Mouse (Mus musculus): ENCODE data around the gene Cd6. TPM values are rescaled to one million over a fixed set of nuclear protein-coding genes. Genes with fewer than 3 reads are reported as not detected.
A peak's percentile ranks its signal among the peaks of the same experiment; 100 is the strongest.

The Cd6 gene
- total RNA-seq, 4 experiments from 2014 or later = 0.37 TPM; not detected in 3

- DNase-seq (ENCODE audit: low spot score) = no peak
Observed at GRCm38 (mm10) chr19:10839010-10839892, 9.4 kb upstream of the Cd6 start, which contains the start of gene Slc15a3. Gene Slc15a3, plus strand, starts transcription at chr19:10839727.

- DNase-seq (ENCODE audit: low spot score) = no peak
Observed at GRCm38 (mm10) chr19:10835671-10836070, 5.8 kb upstream of the Cd6 start.

GRCm38 (mm10) chr19:10833611-10834010 is 3.8 kb upstream of the Cd6 start:
- DNase-seq (ENCODE audit: low spot score) = no peak

- DNase-seq (ENCODE audit: low spot score) = no peak
Observed at GRCm38 (mm10) chr19:10832030-10832429, 2.2 kb upstream of the Cd6 start.

- peak; percentile 63 for DNase-seq (ENCODE audit: low spot score)
Observed at GRCm38 (mm10) chr19:10831424-10831823, 1.6 kb upstream of the Cd6 start.

GRCm38 (mm10) chr19:10828321-10828720 is 1.5 kb downstream of the Cd6 start:
- no peak for DNase-seq (ENCODE audit: low spot score)

GRCm38 (mm10) chr19:10824061-10824460 is 5.8 kb downstream of the Cd6 start:
- no peak for DNase-seq (ENCODE audit: low spot score)

GRCm38 (mm10) chr19:10822534-10822933 is 7.3 kb downstream of the Cd6 start:
- DNase-seq (ENCODE audit: low spot score) = no peak

- DNase-seq (ENCODE audit: low spot score) = no peak
Observed at GRCm38 (mm10) chr19:10821319-10821718, 8.5 kb downstream of the Cd6 start.

- no peak for DNase-seq (ENCODE audit: low spot score)
Observed at GRCm38 (mm10) chr19:10818217-10818946, 11.5 kb downstream of the Cd6 start.

GRCm38 (mm10) chr19:10816462-10816861 is 13.4 kb downstream of the Cd6 start:
- no peak for DNase-seq (ENCODE audit: low spot score)

- no peak for DNase-seq (ENCODE audit: low spot score)
Observed at GRCm38 (mm10) chr19:10815871-10816270, 14.0 kb downstream of the Cd6 start.

GRCm38 (mm10) chr19:10813905-10814304 is 16.0 kb downstream of the Cd6 start:
- no peak for DNase-seq (ENCODE audit: low spot score)

- no peak for DNase-seq (ENCODE audit: low spot score)
Observed at GRCm38 (mm10) chr19:10813039-10813438, 16.8 kb downstream of the Cd6 start.

GRCm38 (mm10) chr19:10811471-10811870 is 18.4 kb downstream of the Cd6 start:
- no peak for DNase-seq (ENCODE audit: low spot score)

- DNase-seq (ENCODE audit: low spot score) = no peak
Observed at GRCm38 (mm10) chr19:10810176-10810492, 19.7 kb downstream of the Cd6 start.

GRCm38 (mm10) chr19:10809428-10810175 is 20.3 kb downstream of the Cd6 start:
- DNase-seq (ENCODE audit: low spot score) = no peak

- DNase-seq (ENCODE audit: low spot score) = no peak
Observed at GRCm38 (mm10) chr19:10808524-10809233, 21.2 kb downstream of the Cd6 start.

GRCm38 (mm10) chr19:10805661-10806285 is 24.1 kb downstream of the Cd6 start:
- no peak for DNase-seq (ENCODE audit: low spot score)

GRCm38 (mm10) chr19:10804850-10805660 is 24.8 kb downstream of the Cd6 start:
- DNase-seq (ENCODE audit: low spot score) = no peak

All from heart, adult 8-10 months (tissue).